Mouse (Mus musculus) central nervous system, embryonic 18 days (tissue): ENCODE results near the gene Olfr1008. TPM values are rescaled to one million over a fixed set of nuclear protein-coding genes. Genes with fewer than 3 reads are reported as not detected.

Experiments
- polyA plus RNA-seq: library from polyadenylated mRNA; depleted of rRNA; stranded (reverse); fragments of >200 nt; gene quantifications from 2 replicates; pipeline ENCODE4 v1.2.3, GENCODE M21; 2012; rRNA removed

The Olfr1008 gene
- not detected in 2 replicates for polyA plus RNA-seq

DNA sequence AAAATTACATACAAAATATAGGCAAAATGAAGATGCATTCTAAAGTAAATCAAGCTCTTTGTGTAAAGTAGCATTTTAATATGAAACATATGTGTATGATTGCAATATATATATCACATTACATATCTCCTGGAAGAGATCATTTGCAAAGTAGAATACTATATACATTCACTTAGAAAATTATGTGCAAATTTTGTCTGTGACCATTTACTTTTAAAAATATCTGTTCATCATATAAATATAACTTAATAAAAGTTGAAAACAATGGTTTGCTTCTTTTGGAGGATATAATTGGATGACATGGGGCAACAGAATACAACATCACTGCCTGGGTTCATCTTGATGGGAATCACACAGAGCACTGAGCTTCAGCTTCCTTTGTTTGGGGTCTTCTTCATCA is at the start of gene Olfr1008:
Olfr1008 (plus strand) TSS at position 301 of the 400 bp plus-strand sequence.

DNA sequence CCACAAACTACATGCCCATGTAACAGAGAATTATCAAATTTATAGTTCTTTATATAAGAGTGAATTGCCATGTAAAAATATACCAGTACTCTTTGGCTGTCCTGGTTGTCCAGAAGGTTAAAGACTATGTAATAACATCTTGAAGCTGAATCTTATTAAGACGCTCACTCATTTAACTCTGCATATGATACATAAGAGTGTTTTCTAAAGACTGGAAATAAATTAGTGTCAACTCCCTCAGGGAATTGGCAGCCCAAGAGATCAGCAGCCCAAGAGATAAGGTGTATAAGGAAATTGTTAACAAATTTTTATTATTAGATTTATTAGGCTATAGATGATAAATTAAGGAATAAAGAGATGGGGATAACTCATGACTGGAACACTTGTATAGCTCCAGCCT is 38.6 kb upstream of the Olfr1008 start, which contains the start of gene Olfr1002:
Olfr1002 (minus strand) TSS at position 101 of the 400 bp plus-strand sequence.

DNA sequence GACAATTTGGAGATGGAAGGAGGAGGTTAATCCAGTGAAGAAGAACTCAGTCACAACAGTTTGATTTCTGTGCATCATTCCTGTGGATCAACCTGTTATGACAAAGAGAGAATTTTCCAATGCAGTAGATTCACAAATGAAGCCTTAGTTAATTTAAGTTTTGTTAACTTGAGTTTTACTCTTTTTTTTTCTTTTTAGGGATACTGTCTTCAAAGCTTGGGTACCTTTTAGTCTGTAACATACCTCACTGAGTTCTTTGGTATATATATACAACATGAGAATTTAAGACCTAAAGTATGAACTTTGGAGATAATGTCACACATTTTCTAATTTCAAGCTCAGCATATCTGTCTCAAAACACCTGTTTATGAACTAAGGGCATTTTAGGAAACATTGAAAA is 24.9 kb upstream of the Olfr1008 start, which contains the start of gene Olfr154:
Olfr154 (minus strand) TSS at position 101 of the 400 bp plus-strand sequence.

DNA sequence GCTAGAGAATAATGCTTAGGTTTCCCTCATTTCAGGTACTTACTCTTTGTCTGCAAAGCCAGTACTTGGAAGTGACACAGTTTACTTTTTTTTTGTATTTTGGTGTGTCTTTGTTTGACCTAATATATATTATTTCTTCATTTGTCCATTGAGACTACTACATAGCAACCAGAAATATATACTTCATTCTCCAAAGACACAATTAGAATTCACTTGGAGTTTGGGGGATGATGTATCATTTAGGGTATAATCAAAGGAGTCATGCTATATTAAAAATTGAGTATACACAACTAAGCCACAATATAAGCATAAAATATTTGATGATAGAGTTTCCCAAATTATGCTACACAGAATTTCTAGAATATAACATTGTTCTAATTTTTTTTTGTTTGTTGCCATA is 10.6 kb upstream of the Olfr1008 start, which contains the start of gene Olfr1006:
Olfr1006 (minus strand) TSS at position 101 of the 400 bp plus-strand sequence.

DNA sequence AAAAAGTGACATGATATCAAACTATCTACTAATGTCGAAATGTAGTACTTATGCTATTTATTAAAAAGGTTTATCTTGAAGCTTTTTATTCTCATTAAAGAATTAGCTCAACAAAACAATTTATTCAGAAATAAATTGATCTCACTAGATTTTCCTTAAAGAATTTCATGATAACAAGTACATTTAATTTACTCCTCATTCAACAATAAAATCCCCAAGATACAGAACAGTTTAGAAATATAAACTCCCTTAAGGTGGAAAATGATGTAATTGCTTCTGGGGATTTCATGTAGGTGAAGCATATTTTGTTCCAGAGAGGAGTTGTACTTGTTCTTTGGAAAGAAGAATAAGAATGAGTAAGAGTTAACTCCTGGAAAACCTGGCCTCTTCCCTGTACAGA is 25.9 kb downstream of the Olfr1008 start, which contains the start of gene Olfr1009:
Olfr1009 (plus strand) TSS at position 301 of the 400 bp plus-strand sequence.

Other genes starting within 250 kb of the Olfr1008 start
- gene Olfr995, start 245.8 kb upstream of the Olfr1008 start, polyA plus RNA-seq, result not detected in 2 replicates
- gene 4833423E24Rik, start 170.4 kb upstream of the Olfr1008 start, polyA plus RNA-seq, result 0.12 and 0.29 TPM in 2 replicates
- not detected in 2 replicates for gene Olfr996, start 110.2 kb upstream of the Olfr1008 start, polyA plus RNA-seq
- gene Olfr998, start 100.5 kb upstream of the Olfr1008 start, polyA plus RNA-seq, result not detected in 2 replicates
- not detected in 2 replicates for gene Olfr1000, start 77.5 kb upstream of the Olfr1008 start, polyA plus RNA-seq
- gene Olfr1002, start 38.7 kb upstream of the Olfr1008 start, polyA plus RNA-seq, result not detected in 2 replicates
- gene Olfr154, start 25.0 kb upstream of the Olfr1008 start, polyA plus RNA-seq, result not detected in 2 replicates
- not detected in 2 replicates for gene Olfr1006, start 10.7 kb upstream of the Olfr1008 start, polyA plus RNA-seq
- gene Olfr1009, start 26.0 kb downstream of the Olfr1008 start, polyA plus RNA-seq, result not detected in 2 replicates
- gene Olfr1012, start 73.3 kb downstream of the Olfr1008 start, polyA plus RNA-seq, result not detected in 2 replicates
- gene Olfr1013, start 77.7 kb downstream of the Olfr1008 start, polyA plus RNA-seq, result not detected in 2 replicates
- not detected in 2 replicates for gene Olfr1014, start 83.3 kb downstream of the Olfr1008 start, polyA plus RNA-seq
- not detected in 2 replicates for gene Olfr1015, start 92.6 kb downstream of the Olfr1008 start, polyA plus RNA-seq
- gene Olfr1016, start 113.1 kb downstream of the Olfr1008 start, polyA plus RNA-seq, result not detected in 2 replicates
- gene Olfr1018, start 129.0 kb downstream of the Olfr1008 start, polyA plus RNA-seq, result not detected in 2 replicates
- not detected in 2 replicates for gene Olfr1019, start 156.1 kb downstream of the Olfr1008 start, polyA plus RNA-seq
- not detected in 2 replicates for gene Olfr1020, start 157.6 kb downstream of the Olfr1008 start, polyA plus RNA-seq
- not detected in 2 replicates for gene Olfr1022, start 179.2 kb downstream of the Olfr1008 start, polyA plus RNA-seq
- not detected in 2 replicates for gene Olfr1023, start 196.2 kb downstream of the Olfr1008 start, polyA plus RNA-seq
- not detected in 2 replicates for gene Olfr1024, start 215.6 kb downstream of the Olfr1008 start, polyA plus RNA-seq
- gene Olfr1025-ps1, start 225.8 kb downstream of the Olfr1008 start, polyA plus RNA-seq, result not detected in 2 replicates
- not detected in 2 replicates for gene Olfr1026, start 232.1 kb downstream of the Olfr1008 start, polyA plus RNA-seq